Mouse (Mus musculus) stomach, embryonic 16.5 days (tissue): Measurements from ENCODE around the gene Zfp541. TPM values are rescaled to one million over a fixed set of nuclear protein-coding genes. Genes with fewer than 3 reads are reported as not detected.

Experiments used
- ATAC-seq: fragments of 200-750 bp; cut with Nextera tagmentation; 2 replicates; pipeline ENCODE4 v1.8.0; 2017; ENCODE audit warnings: moderate number of reproducible peaks, moderate TSS enrichment; ENCODE audit not compliant: insufficient read depth, low FRiP score
- H3K27ac ChIP-seq: fragments of 300-500 bp; sonication (generic); 2 replicates; pipeline ENCODE4 v1.5.1; 2014; ENCODE audit warnings: low read length
- H3K27me3 ChIP-seq: fragments of 300-500 bp; sonication (generic); 2 replicates; pipeline ENCODE4 v1.6.1; 2014; ENCODE audit warnings: low read length, control low read depth, mixed read lengths; ENCODE audit not compliant: control insufficient read depth, insufficient read depth
- H3K36me3 ChIP-seq: fragments of 300-500 bp; sonication (generic); 2 replicates; pipeline ENCODE4 v1.6.1; 2014; ENCODE audit warnings: low read length; ENCODE audit not compliant: control insufficient read depth, insufficient read depth
- H3K4me1 ChIP-seq: fragments of 300-500 bp; sonication (generic); 2 replicates; pipeline ENCODE4 v1.6.1; 2014; ENCODE audit warnings: low read length, control low read depth, mixed read lengths; ENCODE audit not compliant: control insufficient read depth, insufficient read depth
- H3K4me2 ChIP-seq: fragments of 300-500 bp; sonication (generic); 2 replicates; pipeline ENCODE4 v1.6.1; 2014; ENCODE audit warnings: low read depth, low read length, mixed read lengths
- H3K4me3 ChIP-seq: fragments of 300-500 bp; sonication (generic); replicated peaks from 2 replicates; pipeline ENCODE4 v1.5.1; 2014; ENCODE audit warnings: mild to moderate bottlenecking, low read length
- H3K9ac ChIP-seq: fragments of 300-500 bp; sonication (generic); 2 replicates; pipeline ENCODE4 v1.6.1; 2014; ENCODE audit warnings: low read length
- H3K9me3 ChIP-seq: fragments of 300-500 bp; sonication (generic); replicated peaks from 2 replicates; pipeline ENCODE4 v1.6.1; 2016; ENCODE audit warnings: low read length, control low read depth; ENCODE audit not compliant: control insufficient read depth
- WGBS: fragments of 180-500 bp; shearing (Covaris S2); extraction: QIAGEN DNeasy Blood & Tissue Kit; methylation state at CpG from one replicate; pipeline ENCODE4 v1.1.7; 2014; 5-methylcytosine and 5-hydroxymethylcytosine counted together
- polyA plus RNA-seq: library from polyadenylated mRNA; unstranded; fragments of >200 nt; fragmentation: Nextera tagmentation; extraction: Ambion mirVana; gene quantifications from 2 replicates; pipeline ENCODE4 v1.2.1, GENCODE M21; 2015

The Zfp541 gene
- polyA plus RNA-seq, 1 experiment from 2014 or later: 0.05 TPM

DNA sequence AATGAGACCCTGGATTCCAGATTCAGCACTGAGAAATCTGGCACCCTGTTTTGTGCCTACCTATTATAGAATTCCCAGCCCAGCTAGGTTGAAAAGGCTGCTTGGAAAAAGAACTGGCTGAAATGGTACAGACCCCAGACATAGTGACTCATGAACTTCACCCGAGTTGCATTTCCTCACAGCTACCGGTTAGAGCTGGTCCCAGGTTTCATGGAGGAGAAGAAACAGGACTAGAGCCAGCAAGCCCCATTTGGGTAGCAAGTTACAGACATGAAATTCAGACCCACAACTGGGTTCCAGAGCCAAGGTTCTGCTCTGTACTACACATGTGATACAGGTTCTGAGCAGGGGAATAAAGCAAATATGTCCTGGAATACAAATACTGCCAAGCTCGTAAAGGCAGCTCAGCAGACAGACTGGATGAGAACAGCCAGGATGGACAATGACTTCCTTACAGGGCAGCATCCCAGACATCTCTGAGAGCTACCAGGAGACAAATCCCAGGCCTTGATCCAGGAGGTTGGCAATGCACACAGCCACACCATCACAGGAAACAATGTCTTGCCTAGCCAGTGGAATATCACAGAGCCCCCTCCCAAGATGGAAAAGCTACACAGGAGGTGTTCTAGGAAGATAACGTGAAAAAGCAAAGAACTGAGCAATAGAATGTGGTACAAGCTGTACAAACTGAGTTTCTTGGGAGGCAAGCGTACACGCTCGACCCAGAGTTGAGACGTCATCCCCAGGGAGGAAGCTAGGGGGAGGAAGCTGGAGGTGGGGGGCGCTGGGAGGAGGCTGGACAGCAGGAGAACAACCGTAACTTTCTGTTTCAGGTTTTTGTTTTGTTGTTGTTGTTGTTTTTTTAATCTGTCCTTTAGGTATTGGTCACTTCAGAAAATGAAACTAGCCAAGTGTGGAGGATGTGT lies 18.5 kb upstream of the Zfp541 start:
- no peaks in the 10 kb centered on the region for H3K27me3 ChIP-seq
- peak overlapping the region; percentile 17; the same call in 1 of the 2 replicates for H3K9ac ChIP-seq
- 69% methylated on average over 10 of the region's 10 CpGs for WGBS
- H3K27ac ChIP-seq: no peak overlapping the region
- no peaks in the 10 kb centered on the region for H3K36me3 ChIP-seq
- ATAC-seq: no peak
- no peak overlapping the region for H3K4me3 ChIP-seq
- H3K4me2 ChIP-seq: no peak overlapping the region
- no peaks in the 10 kb centered on the region for H3K9me3 ChIP-seq
- H3K4me1 ChIP-seq: peaks cover 28% of the 10 kb centered on the region

- WGBS: 32% methylated on average over 3 of the region's 3 CpGs
- Histone ChIP-seq H3K36me3 (no peaks in the 10 kb centered on the region), H3K4me3 (no peak overlapping the region), H3K4me1 (peaks cover 28% of the 10 kb centered on the region), H3K4me2 (peak overlapping the region; percentile 18; the same call in 1 of the 2 replicates), H3K9ac (peak overlapping the region; percentile 12; the same call in 1 of the 2 replicates), H3K27ac (no peak overlapping the region; the same call in 1 of the 2 replicates), H3K9me3 (no peaks in the 10 kb centered on the region), H3K27me3 (no peaks in the 10 kb centered on the region)
- ATAC-seq: no peak
Observed at GRCm38 (mm10) chr7:16043861-16044435, 17.7 kb upstream of the Zfp541 start.

GRCm38 (mm10) chr7:16044531-16044930 lies 17.1 kb upstream of the Zfp541 start:
- Histone ChIP-seq H3K36me3 (no peaks in the 10 kb centered on the region), H3K27ac (no peak overlapping the region), H3K4me3 (no peak overlapping the region), H3K4me1 (peaks cover 32% of the 10 kb centered on the region), H3K4me2 (no peak overlapping the region), H3K9ac (peak overlapping the region; percentile 16), H3K9me3 (no peaks in the 10 kb centered on the region), H3K27me3 (no peaks in the 10 kb centered on the region)
- ATAC-seq: no peak
- WGBS: 50% methylated on average over 5 of the region's 5 CpGs

DNA sequence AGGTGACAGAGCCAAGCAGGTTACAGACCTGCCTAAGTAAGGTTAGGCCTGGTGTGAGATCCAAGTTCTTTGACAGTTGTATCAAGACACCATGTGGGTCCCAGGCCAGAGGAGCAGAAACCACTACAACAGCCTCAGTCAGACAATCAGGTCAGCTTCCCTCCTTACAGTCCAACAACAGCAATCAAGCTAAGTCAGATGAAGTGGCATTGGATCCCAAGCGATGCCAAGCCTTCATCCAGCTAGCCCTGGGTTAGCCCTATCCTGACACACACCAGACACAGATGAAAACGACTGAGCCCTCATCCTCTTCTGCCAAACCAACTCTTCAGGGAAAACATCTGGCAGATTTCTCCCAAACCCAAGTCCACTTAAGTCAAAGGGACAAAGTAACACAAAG lies 16.1 kb upstream of the Zfp541 start:
- no peak for ATAC-seq
- peaks cover 39% of the 10 kb centered on the region for H3K4me1 ChIP-seq
- H3K9me3 ChIP-seq: no peaks in the 10 kb centered on the region

DNA sequence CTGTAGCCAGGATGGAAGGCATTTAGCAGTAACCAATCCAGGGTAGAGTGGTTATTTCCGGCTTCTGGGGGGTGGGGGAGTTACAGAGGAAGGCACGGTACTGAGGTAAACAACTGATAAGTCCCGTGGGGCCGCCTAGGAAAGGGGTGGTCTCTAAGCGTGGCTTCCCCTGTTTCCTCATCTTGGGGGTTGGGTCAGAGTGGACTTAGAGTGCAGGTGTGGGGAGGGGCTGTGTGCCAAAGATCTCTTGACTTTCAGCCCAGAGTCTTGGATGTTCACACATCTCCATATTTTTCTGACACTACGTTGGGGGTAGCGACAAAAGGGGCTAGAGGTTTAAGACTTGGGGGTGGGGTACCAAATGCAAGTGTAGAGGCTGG lies 15.5 kb upstream of the Zfp541 start:
- Histone ChIP-seq H3K36me3 (no peaks in the 10 kb centered on the region), H3K4me2 (peak overlapping the region; percentile 85), H3K9me3 (no peaks in the 10 kb centered on the region), H3K27ac (peak overlapping the region; percentile 97), H3K27me3 (no peaks in the 10 kb centered on the region), H3K4me1 (peaks cover 39% of the 10 kb centered on the region), H3K9ac (peak overlapping the region; percentile 96), H3K4me3 (peak overlapping the region; percentile 88)
- WGBS: 1% methylated on average over 7 of the region's 7 CpGs
- ATAC-seq: peak; percentile 47

More for the DNA sequence above, 16.1 kb upstream of the Zfp541 start:
- no peaks in the 10 kb centered on the region for H3K36me3 ChIP-seq
- peak overlapping the region; percentile 85 for H3K4me2 ChIP-seq
- H3K27ac ChIP-seq: peak overlapping the region; percentile 97
- WGBS: 40% methylated on average over 2 of the region's 2 CpGs
- no peaks in the 10 kb centered on the region for H3K27me3 ChIP-seq
- H3K4me3 ChIP-seq: peak overlapping the region; percentile 88
- peak overlapping the region; percentile 16 for H3K9ac ChIP-seq

GRCm38 (mm10) chr7:16046481-16047337 lies 14.9 kb upstream of the Zfp541 start:
- WGBS: under 1% methylated on average over 46 of the region's 46 CpGs
- H3K27me3 ChIP-seq: no peaks in the 10 kb centered on the region
- ATAC-seq: peak; percentile 12
- H3K27ac ChIP-seq: peak overlapping the region; percentile 97
- H3K9me3 ChIP-seq: no peaks in the 10 kb centered on the region
- H3K9ac ChIP-seq: peak overlapping the region; percentile 96
- peaks cover 39% of the 10 kb centered on the region for H3K4me1 ChIP-seq
- peak overlapping the region; percentile 88 for H3K4me3 ChIP-seq
- H3K36me3 ChIP-seq: no peaks in the 10 kb centered on the region
- H3K4me2 ChIP-seq: peak overlapping the region; percentile 85

DNA sequence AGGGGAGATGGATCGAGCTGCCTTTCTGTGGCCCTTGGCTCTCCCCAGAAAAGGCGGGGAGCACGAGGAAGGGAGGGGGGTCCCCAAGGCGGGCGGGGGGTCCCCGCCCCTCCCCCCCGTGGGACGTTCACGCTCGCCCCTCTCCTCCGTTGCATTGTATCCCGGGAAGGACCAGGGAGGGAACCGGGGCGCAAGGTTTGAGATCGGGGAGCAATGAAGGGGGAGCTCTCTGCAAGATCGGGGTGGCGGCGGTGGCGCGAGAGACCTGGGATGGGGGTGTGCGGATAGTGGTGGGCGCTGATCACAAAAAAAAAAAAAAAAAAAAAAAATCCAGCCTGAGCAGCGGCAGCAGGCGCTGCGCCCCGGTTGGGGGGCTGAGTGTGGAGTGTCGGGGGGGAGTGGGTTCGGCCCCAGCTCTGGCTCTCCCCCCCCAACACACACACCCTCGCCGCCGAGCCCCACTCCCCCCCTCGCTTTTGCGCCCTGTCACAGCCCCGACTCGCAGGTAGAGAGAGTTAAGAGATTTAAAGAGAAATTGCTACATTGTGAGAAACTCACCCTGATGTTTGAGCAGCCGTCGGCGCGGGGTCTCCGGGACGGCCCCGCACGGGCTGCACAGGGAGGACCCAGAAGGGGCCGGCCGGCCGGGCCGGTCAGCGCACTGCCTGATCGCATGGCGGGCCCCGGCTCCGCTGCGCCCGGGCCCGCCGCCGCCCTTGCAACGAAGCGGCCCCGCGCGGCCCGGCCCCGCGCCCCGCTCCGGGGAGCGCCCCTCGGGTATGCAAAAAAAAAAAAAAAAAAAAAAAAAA lies 14.1 kb upstream of the Zfp541 start, which contains the start of gene Bicra:
Bicra (minus strand) TSS at position 584 of the 809 bp plus-strand sequence.
- ATAC-seq: peak; percentile 71
- peak within 1 kb of the TSS; percentile 88 for H3K4me3 ChIP-seq
- H3K9ac ChIP-seq: peak within 1 kb of the TSS; percentile 96
- under 1% methylated on average over 60 of the region's 69 CpGs for WGBS
- H3K9me3 ChIP-seq: no peaks in the 10 kb centered on the region
- H3K4me1 ChIP-seq: peaks cover 39% of the 10 kb centered on the region
- peak within 1 kb of the TSS; percentile 85 for H3K4me2 ChIP-seq
- H3K36me3 ChIP-seq: no peaks in the 10 kb centered on the region
- H3K27ac ChIP-seq: peak within 1 kb of the TSS; percentile 97
- H3K27me3 ChIP-seq: no peaks in the 10 kb centered on the region

DNA sequence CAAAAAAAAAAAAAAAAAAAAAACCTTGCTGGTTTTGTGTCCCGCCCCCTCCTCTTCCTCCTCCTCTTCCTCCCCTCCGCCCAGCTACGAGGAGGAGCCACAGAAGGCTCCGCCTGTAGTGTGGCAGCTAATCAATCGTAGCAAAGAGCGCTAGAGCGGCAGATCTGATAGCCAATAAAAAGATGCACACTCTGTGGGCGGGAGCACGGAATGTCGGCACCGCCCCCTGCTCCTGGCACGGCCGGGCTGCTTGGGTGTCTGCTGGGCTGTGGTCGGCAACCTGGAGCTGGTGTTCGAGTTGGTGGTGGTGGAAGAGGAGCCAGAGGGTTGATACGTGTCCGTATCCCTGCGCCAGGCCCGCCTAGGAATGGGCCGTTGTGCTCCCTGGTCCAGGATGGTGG lies 13.4 kb upstream of the Zfp541 start:
- H3K27ac ChIP-seq: peak overlapping the region; percentile 97
- H3K4me3 ChIP-seq: peak overlapping the region; percentile 88
- H3K4me2 ChIP-seq: peak overlapping the region; percentile 85
- peak; percentile 86 for ATAC-seq
- H3K27me3 ChIP-seq: no peaks in the 10 kb centered on the region
- peaks cover 39% of the 10 kb centered on the region for H3K4me1 ChIP-seq
- H3K9ac ChIP-seq: peak overlapping the region; percentile 96
- H3K9me3 ChIP-seq: no peaks in the 10 kb centered on the region
- WGBS: under 1% methylated on average over 20 of the region's 20 CpGs
- H3K36me3 ChIP-seq: no peaks in the 10 kb centered on the region
